Mouse (Mus musculus) small intestine, adult 2 months (tissue): ENCODE measurements around the gene Slc35a2. TPM values are rescaled to one million over a fixed set of nuclear protein-coding genes. Genes with fewer than 3 reads are reported as not detected.

ENCODE experiments used
- H3K27ac ChIP-seq: fragments of 200-500 bp; 2 replicates; pipeline ENCODE4 v1.5.1; 2012; ENCODE audit warnings: low read depth, low read length, control low read depth, inconsistent platforms; ENCODE audit not compliant: insufficient read depth
- H3K27me3 ChIP-seq: fragments of 200-500 bp; 2 replicates; pipeline ENCODE4 v1.6.1; 2012; ENCODE audit warnings: mild to moderate bottlenecking, moderate library complexity, low read length, inconsistent platforms; ENCODE audit not compliant: control insufficient read depth, insufficient read depth
- H3K36me3 ChIP-seq: fragments of 200-500 bp; 2 replicates; pipeline ENCODE4 v1.6.1; 2012; ENCODE audit warnings: mild to moderate bottlenecking, low read length, control low read depth, inconsistent platforms; ENCODE audit not compliant: control insufficient read depth, insufficient read depth
- H3K4me1 ChIP-seq: fragments of 200-500 bp; 2 replicates; pipeline ENCODE4 v1.6.1; 2012; ENCODE audit warnings: low read length, inconsistent platforms, mixed read lengths; ENCODE audit not compliant: control insufficient read depth, insufficient read depth, insufficient read length
- H3K4me3 ChIP-seq: fragments of 200-500 bp; 2 replicates; pipeline ENCODE4 v1.5.1; 2012; ENCODE audit warnings: low read depth, mild to moderate bottlenecking, control low read depth, inconsistent platforms, low read length, moderate library complexity
- CTCF ChIP-seq: fragments of 200-500 bp; IDR thresholded peaks from 2 replicates; pipeline ENCODE4 v1.5.1; 2012; ENCODE audit warnings: low read depth, mild to moderate bottlenecking, control low read depth, inconsistent platforms, low read length, moderate library complexity, mixed read lengths; ENCODE audit not compliant: insufficient replicate concordance, insufficient read length; ENCODE audit errors: extremely low read depth
- POLR2A ChIP-seq: fragments of 200-500 bp; IDR thresholded peaks from 2 replicates; pipeline ENCODE4 v1.6.1; 2012; ENCODE audit warnings: low read depth, mild to moderate bottlenecking, control low read depth, inconsistent platforms, low read length, moderate library complexity
- WGBS: fragments of 180-500 bp; shearing (Covaris S2); methylation state at CpG from one replicate; pipeline ENCODE4 v1.1.7; 2018; 5-methylcytosine and 5-hydroxymethylcytosine counted together
- polyA plus RNA-seq: library from polyadenylated mRNA; depleted of rRNA; stranded (reverse); fragments of >200 nt; gene quantifications from 2 replicates; pipeline ENCODE4 v1.2.3, GENCODE M21; 2012; rRNA removed

Gene Slc35a2
- polyA plus RNA-seq, 1 experiment, result 99.6 TPM

DNA sequence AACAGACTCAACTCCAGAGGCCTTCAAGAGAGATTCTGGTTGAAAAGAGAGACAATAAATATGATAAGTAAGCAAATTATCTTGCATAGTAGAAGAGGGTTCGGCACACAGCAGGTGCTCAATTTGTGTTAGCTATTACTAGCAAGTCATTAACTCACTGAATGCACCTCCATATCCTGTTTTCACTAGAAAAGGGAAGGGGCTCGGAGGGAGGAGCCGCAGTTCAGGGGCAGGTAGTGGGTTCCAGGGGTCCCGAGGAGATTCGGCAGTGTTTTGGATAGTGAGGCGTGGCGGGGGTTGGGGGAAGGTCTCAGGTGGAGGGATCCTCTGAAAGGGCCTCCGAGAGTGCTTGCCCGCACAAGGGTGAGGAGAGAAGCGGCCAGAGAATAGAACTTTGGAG is 43.3 kb downstream of the Slc35a2 start:
- 28% methylated on average over 10 of the region's 10 CpGs for WGBS
- TF ChIP-seq CTCF, result no peak
- TF ChIP-seq POLR2A, result no peak
- H3K36me3 ChIP-seq, result 0 out of 2 replicates have a peak, but pooled peaks cover 2% of the 10 kb centered on the region
- no peak overlapping the region for H3K27ac ChIP-seq
- H3K4me3 ChIP-seq, result no peak overlapping the region
- peaks cover 24% of the 10 kb centered on the region for H3K27me3 ChIP-seq
- peaks cover 4% of the 10 kb centered on the region; the same call in 1 of the 2 replicates for H3K4me1 ChIP-seq

DNA sequence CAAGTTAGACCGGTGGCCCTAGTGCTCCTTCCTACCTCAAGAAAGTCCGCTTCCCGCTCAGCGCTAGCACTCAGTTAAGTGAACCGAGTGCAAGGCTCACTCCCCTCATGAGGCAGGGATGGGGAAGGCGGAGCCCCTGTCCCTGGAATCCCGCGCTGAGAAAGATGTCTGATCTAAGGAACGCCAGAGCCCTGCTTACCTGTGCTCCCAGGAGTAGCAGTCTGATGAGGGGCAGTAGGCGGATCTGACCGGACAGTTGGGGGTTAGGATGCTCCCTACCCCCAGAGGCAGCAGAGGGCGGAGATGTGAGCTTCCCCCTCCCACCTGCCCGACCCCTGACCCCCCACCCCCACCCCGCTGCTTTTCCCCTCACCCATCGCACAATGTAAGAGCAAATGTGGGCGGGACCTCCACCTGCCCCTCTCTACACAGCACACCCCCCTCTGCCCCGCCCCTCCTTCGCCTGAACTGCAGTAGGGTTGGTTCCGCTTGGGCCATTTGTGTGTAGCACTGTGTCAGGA is 44.5 kb downstream of the Slc35a2 start, which contains the start of gene Eras:
TSS of gene Eras (minus strand) at position 338 of the 521 bp plus-strand sequence.
- 22% methylated on average over 16 of the region's 19 CpGs for WGBS
- no peak within 1 kb of the TSS for H3K27ac ChIP-seq
- TF ChIP-seq CTCF (no peak), POLR2A (no peak)

DNA sequence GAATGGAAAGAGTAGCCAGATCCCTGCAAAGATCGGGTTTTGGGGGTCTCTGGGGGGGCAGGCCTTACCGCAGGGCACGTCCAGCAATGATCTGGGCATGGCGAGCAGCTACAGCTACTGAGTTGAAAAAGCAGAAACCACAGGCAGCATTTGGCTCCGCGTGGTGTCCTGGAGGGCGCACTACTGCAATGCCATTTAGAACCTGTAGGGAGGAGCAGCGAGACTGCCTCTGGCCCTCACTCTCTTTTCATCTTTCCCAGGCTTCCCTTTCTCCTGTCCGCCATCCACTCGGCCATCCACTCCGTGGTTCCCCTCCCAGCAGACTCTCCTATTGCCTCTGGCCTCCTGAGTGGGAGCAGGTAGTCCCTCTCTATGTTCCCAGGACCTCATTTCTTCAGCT is 53.0 kb downstream of the Slc35a2 start:
- Histone ChIP-seq H3K27ac (no peak overlapping the region), H3K4me3 (no peak overlapping the region), H3K27me3 (no peaks in the 10 kb centered on the region), H3K4me1 (no peaks in the 10 kb centered on the region), H3K36me3 (no peaks in the 10 kb centered on the region)
- WGBS, result 76% methylated on average over 11 of the region's 11 CpGs
- no peak for TF ChIP-seq CTCF
- no peak for TF ChIP-seq POLR2A

More for the DNA sequence above, 44.5 kb downstream of the Slc35a2 start, which contains the start of gene Eras:
- H3K4me1 ChIP-seq, result no peaks in the 10 kb centered on the region
- peaks cover 15% of the 10 kb centered on the region for H3K27me3 ChIP-seq
- 0 out of 2 replicates have a peak, but pooled peaks cover 2% of the 10 kb centered on the region for H3K36me3 ChIP-seq
- H3K4me3 ChIP-seq, result no peak within 1 kb of the TSS

DNA sequence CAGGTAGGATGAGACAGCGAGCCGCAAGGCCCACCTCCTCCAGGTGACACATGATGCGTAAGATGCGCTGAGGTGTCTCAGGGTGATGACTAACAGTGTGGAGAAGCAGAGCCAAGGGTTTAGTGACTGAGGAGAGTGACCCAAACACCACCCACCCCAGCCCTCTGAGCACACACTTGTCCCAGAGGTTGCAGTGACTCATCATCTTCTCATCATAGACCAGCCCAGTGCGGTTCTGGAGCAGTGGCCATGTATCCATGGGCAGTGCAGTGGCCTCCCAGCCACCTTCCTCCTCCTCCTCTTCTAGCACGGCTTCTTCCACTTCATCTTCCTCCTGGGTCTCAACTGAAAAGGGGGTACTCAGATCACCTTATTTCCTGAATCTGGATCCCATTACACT is 53.8 kb downstream of the Slc35a2 start:
- Histone ChIP-seq H3K36me3 (no peaks in the 10 kb centered on the region), H3K27ac (no peak overlapping the region), H3K4me1 (no peaks in the 10 kb centered on the region), H3K4me3 (no peak overlapping the region), H3K27me3 (no peaks in the 10 kb centered on the region)
- 90% methylated on average over 6 of the region's 6 CpGs for WGBS
- TF ChIP-seq CTCF (no peak), POLR2A (no peak)

Other genes with a start within 250 kb of the Slc35a2 start
- gene Syp, start 245.6 kb upstream of the Slc35a2 start, polyA plus RNA-seq, result 2.4 and 3.2 TPM in 2 replicates
- 10.3 and 13.0 TPM in 2 replicates for gene Prickle3, start 226.8 kb upstream of the Slc35a2 start, polyA plus RNA-seq
- 99.6 and 138 TPM in 2 replicates for gene Plp2, start 212.6 kb upstream of the Slc35a2 start, polyA plus RNA-seq
- 0.90 and 1.5 TPM in 2 replicates for gene Magix, start 202.8 kb upstream of the Slc35a2 start, polyA plus RNA-seq
- 2.3 and 3.6 TPM in 2 replicates for gene Gpkow, start 186.9 kb upstream of the Slc35a2 start, polyA plus RNA-seq
- 14.9 and 33.6 TPM in 2 replicates for gene Wdr45, start 169.7 kb upstream of the Slc35a2 start, polyA plus RNA-seq
- gene Gm45208, start 161.8 kb upstream of the Slc35a2 start, polyA plus RNA-seq, result 0.10 and 0.25 TPM in 2 replicates
- gene Praf2, start 155.6 kb upstream of the Slc35a2 start, polyA plus RNA-seq, result 36.5 and 46.2 TPM in 2 replicates
- 16.3 and 65.1 TPM in 2 replicates for gene Ccdc120, start 133.1 kb upstream of the Slc35a2 start, polyA plus RNA-seq
- 19.5 and 23.0 TPM in 2 replicates for gene Tfe3, start 121.5 kb upstream of the Slc35a2 start, polyA plus RNA-seq
- 13.0 and 23.2 TPM in 2 replicates for gene Gripap1, start 94.3 kb upstream of the Slc35a2 start, polyA plus RNA-seq
- 0.72 and 1.3 TPM in 2 replicates for gene Kcnd1, start 61.7 kb upstream of the Slc35a2 start, polyA plus RNA-seq
- 22.0 and 45.8 TPM in 2 replicates for gene Otud5, start 42.7 kb upstream of the Slc35a2 start, polyA plus RNA-seq
- gene Pim2, start 5.8 kb upstream of the Slc35a2 start, polyA plus RNA-seq, result 6.8 and 14.5 TPM in 2 replicates
- 15.0 and 31.7 TPM in 2 replicates for gene Pqbp1, start 15.2 kb downstream of the Slc35a2 start, polyA plus RNA-seq
- gene Timm17b, start 15.3 kb downstream of the Slc35a2 start, polyA plus RNA-seq, result 20.8 and 31.8 TPM in 2 replicates
- not detected in 2 replicates for gene Gm10491, start 23.8 kb downstream of the Slc35a2 start, polyA plus RNA-seq
- gene Gm10490, start 25.5 kb downstream of the Slc35a2 start, polyA plus RNA-seq, result not detected in 2 replicates
- gene Pcsk1n, start 35.8 kb downstream of the Slc35a2 start, polyA plus RNA-seq, result 10.8 and 21.1 TPM in 2 replicates
- not detected in 2 replicates for gene Eras, start 44.6 kb downstream of the Slc35a2 start, polyA plus RNA-seq
- 5.8 and 11.0 TPM in 2 replicates for gene Hdac6, start 63.9 kb downstream of the Slc35a2 start, polyA plus RNA-seq
- 0.25 and 0.47 TPM in 2 replicates for gene Gata1, start 94.0 kb downstream of the Slc35a2 start, polyA plus RNA-seq
- gene Glod5, start 134.5 kb downstream of the Slc35a2 start, polyA plus RNA-seq, result 10.0 and 20.4 TPM in 2 replicates
- 4.5 and 9.2 TPM in 2 replicates for gene Suv39h1, start 190.7 kb downstream of the Slc35a2 start, polyA plus RNA-seq
- 2.9 and 6.0 TPM in 2 replicates for gene Was, start 206.5 kb downstream of the Slc35a2 start, polyA plus RNA-seq
- 81.7 and 93.0 TPM in 2 replicates for gene Wdr13, start 248.9 kb downstream of the Slc35a2 start, polyA plus RNA-seq